Mouse (Mus musculus): ENCODE measurements around the gene Atp6v1e1.
A peak's percentile ranks its signal among the peaks of the same experiment; 100 is the strongest.
"Not testable (repeated sequence)": the region's sequence is repeated elsewhere in the genome, so short reads cannot be mapped to it uniquely, and the experiment has no call there.

The Atp6v1e1 gene

GRCm38 (mm10) chr6:120820144-120820543 is 2.4 kb downstream of the Atp6v1e1 start:
- no peak for DNase-seq (ENCODE audit: low read depth, low spot score)

- DNase-seq (ENCODE audit: low read depth, low spot score), result no peak
Measured at GRCm38 (mm10) chr6:120819294-120819693, 3.3 kb downstream of the Atp6v1e1 start.

- DNase-seq (ENCODE audit: low read depth, low spot score), result not testable (repeated sequence)
Measured at GRCm38 (mm10) chr6:120811999-120812398, 10.6 kb downstream of the Atp6v1e1 start.

GRCm38 (mm10) chr6:120807738-120808081 is 14.9 kb downstream of the Atp6v1e1 start:
- no peak for DNase-seq (ENCODE audit: low read depth, low spot score)

- DNase-seq (ENCODE audit: low read depth, low spot score), result no peak
Measured at GRCm38 (mm10) chr6:120806999-120807737, 15.4 kb downstream of the Atp6v1e1 start.

GRCm38 (mm10) chr6:120799581-120800041 is 23.0 kb downstream of the Atp6v1e1 start:
- no peak for DNase-seq (ENCODE audit: low read depth, low spot score)

- no peak for DNase-seq (ENCODE audit: low read depth, low spot score)
Measured at GRCm38 (mm10) chr6:120798905-120799304, 23.7 kb downstream of the Atp6v1e1 start.

- no peak for DNase-seq (ENCODE audit: low read depth, low spot score)
Measured at GRCm38 (mm10) chr6:120798019-120798418, 24.6 kb downstream of the Atp6v1e1 start.

- DNase-seq (ENCODE audit: low read depth, low spot score), result no peak
Measured at GRCm38 (mm10) chr6:120796111-120796510, 26.5 kb downstream of the Atp6v1e1 start.

GRCm38 (mm10) chr6:120795422-120796086 is 27.0 kb downstream of the Atp6v1e1 start:
- no peak for DNase-seq (ENCODE audit: low read depth, low spot score)

- DNase-seq (ENCODE audit: low read depth, low spot score), result peak; percentile 58
Measured at GRCm38 (mm10) chr6:120792947-120793346, 29.6 kb downstream of the Atp6v1e1 start.

- no peak for DNase-seq (ENCODE audit: low read depth, low spot score)
Measured at GRCm38 (mm10) chr6:120790717-120791116, 31.9 kb downstream of the Atp6v1e1 start.

- peak; percentile 37 for DNase-seq (ENCODE audit: low read depth, low spot score)
Measured at GRCm38 (mm10) chr6:120790153-120790552, 32.4 kb downstream of the Atp6v1e1 start.

GRCm38 (mm10) chr6:120788904-120789303 is 33.7 kb downstream of the Atp6v1e1 start:
- DNase-seq (ENCODE audit: low read depth, low spot score), result peak; percentile 62

- DNase-seq (ENCODE audit: low read depth, low spot score), result no peak
Measured at GRCm38 (mm10) chr6:120788068-120788607, 34.5 kb downstream of the Atp6v1e1 start.

GRCm38 (mm10) chr6:120784351-120784750 is 38.2 kb downstream of the Atp6v1e1 start:
- DNase-seq (ENCODE audit: low read depth, low spot score), result no peak

- DNase-seq (ENCODE audit: low read depth, low spot score), result no peak
Measured at GRCm38 (mm10) chr6:120782948-120783347, 39.6 kb downstream of the Atp6v1e1 start.

GRCm38 (mm10) chr6:120778226-120778625 is 44.4 kb downstream of the Atp6v1e1 start:
- no peak for DNase-seq (ENCODE audit: low read depth, low spot score)

GRCm38 (mm10) chr6:120777533-120777932 is 45.1 kb downstream of the Atp6v1e1 start:
- DNase-seq (ENCODE audit: low read depth, low spot score), result no peak

- no peak for DNase-seq (ENCODE audit: low read depth, low spot score)
Measured at GRCm38 (mm10) chr6:120776286-120776685, 46.3 kb downstream of the Atp6v1e1 start.

- no peak for DNase-seq (ENCODE audit: low read depth, low spot score)
Measured at GRCm38 (mm10) chr6:120773763-120774162, 48.8 kb downstream of the Atp6v1e1 start.

- no peak for DNase-seq (ENCODE audit: low read depth, low spot score)
Measured at GRCm38 (mm10) chr6:120773149-120773628, 49.4 kb downstream of the Atp6v1e1 start, which contains the start of gene Slc25a18. TSS of gene Slc25a18 (plus strand) at chr6:120773578.
